Mouse (Mus musculus) intestine, embryonic 15.5 days (tissue): Measurements from ENCODE around the gene Dnmbp. TPM values are rescaled to one million over a fixed set of nuclear protein-coding genes. Genes with fewer than 3 reads are reported as not detected.

ENCODE experiments used
- ATAC-seq: fragments of 200-750 bp; cut with Nextera tagmentation; 2 replicates; pipeline ENCODE4 v1.8.0; 2017; ENCODE audit warnings: moderate TSS enrichment, moderate library complexity
- H3K27ac ChIP-seq: fragments of 300-500 bp; sonication (generic); 2 replicates; pipeline ENCODE4 v1.5.1; 2015; ENCODE audit warnings: mild to moderate bottlenecking, inconsistent platforms
- H3K27me3 ChIP-seq: fragments of 300-500 bp; sonication (generic); replicated peaks from 2 replicates; pipeline ENCODE4 v1.6.1; 2015; ENCODE audit warnings: inconsistent platforms
- H3K36me3 ChIP-seq: fragments of 300-500 bp; sonication (generic); 2 replicates; pipeline ENCODE4 v1.6.1; 2015; ENCODE audit warnings: inconsistent platforms
- H3K4me1 ChIP-seq: fragments of 300-500 bp; sonication (generic); replicated peaks from 2 replicates; pipeline ENCODE4 v1.6.1; 2015; ENCODE audit warnings: inconsistent platforms
- H3K4me2 ChIP-seq: fragments of 300-500 bp; sonication (generic); replicated peaks from 2 replicates; pipeline ENCODE4 v1.6.1; 2015; ENCODE audit warnings: mild to moderate bottlenecking, inconsistent platforms
- H3K4me3 ChIP-seq: fragments of 300-500 bp; sonication (generic); replicated peaks from 2 replicates; pipeline ENCODE4 v1.5.1; 2015; ENCODE audit warnings: inconsistent platforms
- H3K9ac ChIP-seq: fragments of 300-500 bp; sonication (generic); 2 replicates; pipeline ENCODE4 v1.6.1; 2015; ENCODE audit warnings: inconsistent platforms
- H3K9me3 ChIP-seq: fragments of 300-500 bp; sonication (generic); 2 replicates; pipeline ENCODE4 v1.6.1; 2016; ENCODE audit warnings: inconsistent platforms
- WGBS: fragments of 180-500 bp; shearing (Covaris S2); methylation state at CpG from one replicate; pipeline ENCODE4 v1.1.7; 2015; 5-methylcytosine and 5-hydroxymethylcytosine counted together
- polyA plus RNA-seq: library from polyadenylated mRNA; unstranded; fragments of >200 nt; fragmentation: Nextera tagmentation; extraction: Ambion mirVana; gene quantifications from 2 replicates; pipeline ENCODE4 v1.2.1, GENCODE M21; 2015

Gene Dnmbp
- polyA plus RNA-seq, 1 experiment from 2014 or later, result 37.0 TPM

DNA sequence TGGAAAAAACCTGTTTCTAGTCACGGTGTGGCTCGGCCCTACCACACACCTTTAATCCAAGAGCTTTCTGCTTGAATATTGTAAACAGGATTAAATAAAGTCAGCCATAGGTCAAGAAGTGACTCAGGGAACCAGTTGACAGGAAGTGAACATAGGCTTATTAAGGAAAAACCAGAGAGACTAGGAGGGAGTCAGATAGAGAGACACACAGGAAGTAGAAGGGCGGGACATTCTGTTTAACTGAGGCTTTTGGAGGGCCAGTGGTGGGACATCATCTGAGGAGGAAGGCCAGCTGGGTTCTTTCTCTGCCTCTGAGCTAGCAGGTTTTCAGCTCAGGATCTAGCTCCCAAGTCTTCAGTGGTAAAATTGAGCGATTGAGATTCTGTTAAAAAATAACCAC, 20.1 kb downstream of the Dnmbp start:
- no peaks in the 10 kb centered on the region for H3K9me3 ChIP-seq
- ATAC-seq, result no peak
- no peaks in the 10 kb centered on the region for H3K36me3 ChIP-seq
- H3K27me3 ChIP-seq, result no peaks in the 10 kb centered on the region
- H3K9ac ChIP-seq, result no peak overlapping the region
- H3K4me2 ChIP-seq, result no peak overlapping the region
- 87% methylated on average over 4 of the region's 4 CpGs for WGBS
- H3K4me1 ChIP-seq, result peaks cover 25% of the 10 kb centered on the region
- H3K27ac ChIP-seq, result no peak overlapping the region
- H3K4me3 ChIP-seq, result no peak overlapping the region

DNA sequence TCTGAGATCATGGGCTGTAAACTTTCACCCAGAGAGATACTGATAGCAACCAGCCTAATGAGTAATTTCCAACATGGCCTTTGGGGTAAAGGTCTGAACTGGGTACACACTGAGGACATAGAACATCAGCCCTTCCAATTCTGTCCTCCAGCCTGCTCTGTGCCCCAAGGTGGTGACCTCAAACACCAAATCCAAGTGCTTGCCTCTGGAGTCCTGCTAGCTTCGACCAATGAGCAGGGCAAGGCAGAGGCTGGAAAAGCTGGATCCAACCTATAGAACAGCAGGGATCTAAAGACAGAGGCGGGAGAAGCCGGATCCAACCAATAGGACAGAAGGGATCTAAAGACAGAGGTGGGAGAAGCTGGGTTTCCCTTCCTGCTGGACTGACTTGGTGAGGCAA, 21.2 kb downstream of the Dnmbp start:
- Histone ChIP-seq H3K36me3 (no peaks in the 10 kb centered on the region), H3K27ac (no peak overlapping the region), H3K9me3 (no peaks in the 10 kb centered on the region), H3K27me3 (no peaks in the 10 kb centered on the region), H3K9ac (no peak overlapping the region), H3K4me1 (peaks cover 25% of the 10 kb centered on the region), H3K4me2 (no peak overlapping the region), H3K4me3 (no peak overlapping the region)
- 80% methylated on average over 3 of the region's 3 CpGs for WGBS
- ATAC-seq, result no peak

DNA sequence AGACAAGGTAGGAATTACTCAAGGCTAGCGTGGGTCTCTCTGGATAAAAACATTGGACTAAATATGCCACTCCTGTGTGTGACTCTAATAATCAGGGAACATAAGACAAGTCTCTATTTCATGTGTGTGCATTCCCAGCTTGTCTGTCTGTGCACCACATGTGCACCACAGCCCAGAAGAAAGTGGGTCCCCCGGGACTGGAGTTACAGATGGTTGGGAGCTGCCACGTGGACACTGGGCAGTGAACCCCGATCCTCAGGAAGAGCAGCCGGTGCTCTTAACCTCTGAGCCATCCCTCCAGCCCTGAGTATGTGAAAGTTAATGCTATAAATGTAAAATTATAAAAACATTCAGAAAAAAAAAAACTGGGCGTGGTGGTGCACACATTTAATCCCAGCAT, 22.2 kb downstream of the Dnmbp start:
- H3K4me1 ChIP-seq, result peaks cover 25% of the 10 kb centered on the region
- H3K4me2 ChIP-seq, result no peak overlapping the region; the same call in 1 of the 2 replicates
- no peaks in the 10 kb centered on the region for H3K9me3 ChIP-seq
- no peaks in the 10 kb centered on the region for H3K36me3 ChIP-seq
- H3K27me3 ChIP-seq, result no peaks in the 10 kb centered on the region
- no peak overlapping the region for H3K9ac ChIP-seq
- H3K27ac ChIP-seq, result 0 out of 2 replicates have a peak overlapping the region, but pooled peaks have one; percentile 71
- 91% methylated on average over 6 of the region's 6 CpGs for WGBS
- no peak for ATAC-seq
- no peak overlapping the region for H3K4me3 ChIP-seq

DNA sequence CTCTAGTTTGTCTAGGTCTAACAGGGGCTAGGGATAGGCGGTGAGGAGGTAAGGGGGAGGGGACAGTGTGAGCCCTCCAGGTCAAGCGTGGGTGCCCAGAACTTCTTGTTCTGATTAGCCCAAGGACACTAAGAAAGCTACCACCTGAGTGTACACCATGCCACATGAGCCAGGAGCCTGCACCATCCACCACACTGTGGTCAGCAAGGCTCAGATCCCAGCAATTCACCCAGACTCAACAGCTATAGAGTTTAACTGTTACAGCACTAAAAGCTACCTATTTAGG, 22.6 kb downstream of the Dnmbp start:
- H3K4me3 ChIP-seq, result no peak overlapping the region
- no peak for ATAC-seq
- H3K4me2 ChIP-seq, result peak overlapping the region; percentile 38

DNA sequence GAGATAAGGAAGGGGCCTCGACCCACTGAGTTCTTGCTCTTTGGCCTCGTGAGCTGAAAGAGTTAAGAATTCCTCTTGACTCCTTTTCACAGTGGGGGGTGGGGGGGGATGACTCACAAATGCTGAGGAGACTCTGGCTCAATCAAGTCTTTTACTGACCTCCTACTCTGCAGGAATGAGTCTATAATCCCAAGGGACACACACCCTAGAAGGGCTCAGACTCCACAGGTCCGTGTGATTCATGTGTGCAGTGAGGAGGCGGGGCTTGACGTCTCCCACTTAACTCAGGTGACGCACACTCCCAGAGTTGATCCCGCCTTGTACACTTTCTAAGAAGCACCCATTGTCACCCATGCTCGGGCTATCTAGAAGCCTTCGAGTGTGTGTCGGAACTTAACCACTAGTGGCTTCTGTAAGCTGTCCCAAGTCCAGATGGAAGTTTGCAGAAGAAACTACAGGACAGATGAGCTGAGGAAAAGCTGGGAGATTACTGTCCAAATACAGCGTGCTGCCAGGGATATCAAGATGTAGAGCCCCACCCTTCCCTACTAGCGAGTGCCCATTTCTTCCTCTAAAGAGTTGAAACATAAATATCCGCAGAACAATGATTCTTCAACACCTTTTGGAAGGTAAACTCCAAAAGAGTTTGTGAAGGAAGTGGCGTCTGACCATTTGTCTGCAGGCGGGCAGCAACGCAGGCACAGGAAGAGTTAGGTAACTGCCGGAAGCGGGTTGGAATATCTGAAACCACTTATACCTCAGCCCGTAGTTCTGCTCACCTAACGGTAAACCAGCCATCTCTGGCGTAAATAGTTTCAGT, 23.2 kb downstream of the Dnmbp start:
- no peaks in the 10 kb centered on the region for H3K9me3 ChIP-seq
- peak; percentile 94 for ATAC-seq
- H3K4me2 ChIP-seq, result peak overlapping the region; percentile 38
- H3K27me3 ChIP-seq, result no peaks in the 10 kb centered on the region
- no peak overlapping the region for H3K9ac ChIP-seq
- WGBS, result 46% methylated on average over 21 of the region's 21 CpGs
- H3K4me3 ChIP-seq, result no peak overlapping the region; the same call in 1 of the 2 replicates
- H3K27ac ChIP-seq, result peak overlapping the region; percentile 71; the same call in 1 of the 2 replicates
- peaks cover 25% of the 10 kb centered on the region for H3K4me1 ChIP-seq
- H3K36me3 ChIP-seq, result no peaks in the 10 kb centered on the region

More for the DNA sequence above, 22.6 kb downstream of the Dnmbp start:
- no peaks in the 10 kb centered on the region for H3K27me3 ChIP-seq
- no peaks in the 10 kb centered on the region for H3K36me3 ChIP-seq
- WGBS, result 68% methylated on average over 2 of the region's 2 CpGs
- peaks cover 25% of the 10 kb centered on the region for H3K4me1 ChIP-seq
- no peak overlapping the region for H3K9ac ChIP-seq
- H3K9me3 ChIP-seq, result no peaks in the 10 kb centered on the region
- 0 out of 2 replicates have a peak overlapping the region, but pooled peaks have one; percentile 71 for H3K27ac ChIP-seq

DNA sequence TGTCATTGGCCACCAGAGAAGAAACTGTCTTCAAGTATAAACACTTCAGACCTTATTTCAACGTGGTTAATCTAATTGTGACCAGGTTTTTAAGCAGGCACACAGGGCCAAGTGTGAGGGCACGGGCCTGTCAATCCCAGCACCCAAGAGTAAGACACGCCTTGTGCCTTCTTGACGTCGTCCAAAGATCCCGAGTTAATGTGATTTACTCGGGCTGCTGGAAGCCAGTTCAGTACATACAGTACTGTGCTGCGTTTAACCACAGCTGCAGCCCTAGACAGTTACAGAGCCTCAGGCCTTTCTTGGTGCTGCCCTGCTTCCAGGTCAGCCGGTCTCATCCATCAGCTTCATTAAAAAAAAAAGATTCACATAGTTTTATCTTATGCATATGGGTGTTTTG, 24.6 kb downstream of the Dnmbp start:
- H3K36me3 ChIP-seq, result no peaks in the 10 kb centered on the region
- H3K9me3 ChIP-seq, result no peaks in the 10 kb centered on the region
- no peak overlapping the region for H3K4me2 ChIP-seq
- peaks cover 15% of the 10 kb centered on the region for H3K4me1 ChIP-seq
- WGBS, result 52% methylated on average over 9 of the region's 9 CpGs
- ATAC-seq, result no peak
- H3K27ac ChIP-seq, result no peak overlapping the region
- no peak overlapping the region for H3K9ac ChIP-seq
- H3K4me3 ChIP-seq, result no peak overlapping the region
- no peaks in the 10 kb centered on the region for H3K27me3 ChIP-seq

DNA sequence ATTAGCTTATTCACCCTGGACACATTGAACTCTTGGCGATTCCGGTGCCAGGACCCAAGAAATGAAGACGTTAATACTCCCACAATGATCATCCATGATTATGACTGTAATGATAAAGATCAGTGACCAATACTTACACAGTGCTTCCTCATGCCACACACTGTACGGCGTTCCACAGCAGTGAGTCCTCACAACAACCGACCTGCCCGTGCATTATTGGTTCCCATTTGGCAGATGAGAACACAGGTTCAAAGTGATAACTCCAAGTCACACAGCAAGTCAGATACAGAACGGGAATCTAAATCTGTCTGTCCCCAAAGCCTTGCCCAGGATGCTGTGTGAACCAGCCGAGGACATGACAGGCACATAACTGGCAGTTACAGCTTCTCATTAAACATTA, 25.0 kb downstream of the Dnmbp start:
- Histone ChIP-seq H3K4me3 (no peak overlapping the region), H3K4me2 (no peak overlapping the region), H3K27ac (no peak overlapping the region), H3K9me3 (no peaks in the 10 kb centered on the region), H3K9ac (no peak overlapping the region), H3K36me3 (no peaks in the 10 kb centered on the region), H3K4me1 (peaks cover 15% of the 10 kb centered on the region), H3K27me3 (no peaks in the 10 kb centered on the region)
- WGBS, result 85% methylated on average over 9 of the region's 9 CpGs
- no peak for ATAC-seq

DNA sequence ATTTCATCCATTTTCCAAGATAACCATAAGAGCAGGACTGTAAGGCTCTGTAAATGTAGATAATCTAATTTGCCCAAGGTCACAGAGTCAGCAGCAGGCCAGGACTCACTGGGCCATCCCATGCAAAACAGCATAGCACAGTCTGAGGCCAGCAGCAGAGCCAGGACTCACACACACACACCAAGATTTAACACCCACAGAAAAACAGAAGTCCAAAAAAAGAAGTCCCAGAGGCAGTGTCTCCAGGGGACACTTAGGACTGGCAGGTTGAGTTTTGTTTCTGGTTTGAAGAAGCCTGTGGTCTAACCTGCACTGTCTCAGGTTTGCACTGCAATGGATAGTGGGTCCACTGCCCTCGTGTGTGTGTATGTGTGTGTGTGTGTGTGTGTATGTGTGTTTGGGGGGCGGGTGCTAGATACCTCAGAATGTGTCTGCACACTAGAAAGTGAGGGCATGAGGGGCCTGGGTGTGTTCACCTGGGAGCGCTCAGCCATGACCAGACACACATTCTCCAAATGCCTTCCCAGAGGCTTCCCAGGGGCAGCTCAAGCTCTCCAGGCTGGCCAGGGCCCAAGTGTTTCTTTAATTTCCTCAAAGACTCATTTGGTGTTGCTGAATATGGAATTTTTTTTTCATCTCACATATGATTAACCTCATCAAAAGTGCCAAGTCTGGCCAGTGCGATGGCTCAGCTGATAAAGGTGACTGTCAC, 27.1 kb downstream of the Dnmbp start:
- no peak overlapping the region for H3K9ac ChIP-seq
- 71% methylated on average over 4 of the region's 4 CpGs for WGBS
- H3K4me3 ChIP-seq, result no peak overlapping the region
- H3K4me2 ChIP-seq, result no peak overlapping the region
- no peak overlapping the region for H3K27ac ChIP-seq
- 0 out of 2 replicates have a peak, but pooled peaks cover 4% of the 10 kb centered on the region for H3K36me3 ChIP-seq
- H3K4me1 ChIP-seq, result peaks cover 15% of the 10 kb centered on the region
- no peaks in the 10 kb centered on the region for H3K27me3 ChIP-seq
- no peaks in the 10 kb centered on the region for H3K9me3 ChIP-seq
- no peak for ATAC-seq

DNA sequence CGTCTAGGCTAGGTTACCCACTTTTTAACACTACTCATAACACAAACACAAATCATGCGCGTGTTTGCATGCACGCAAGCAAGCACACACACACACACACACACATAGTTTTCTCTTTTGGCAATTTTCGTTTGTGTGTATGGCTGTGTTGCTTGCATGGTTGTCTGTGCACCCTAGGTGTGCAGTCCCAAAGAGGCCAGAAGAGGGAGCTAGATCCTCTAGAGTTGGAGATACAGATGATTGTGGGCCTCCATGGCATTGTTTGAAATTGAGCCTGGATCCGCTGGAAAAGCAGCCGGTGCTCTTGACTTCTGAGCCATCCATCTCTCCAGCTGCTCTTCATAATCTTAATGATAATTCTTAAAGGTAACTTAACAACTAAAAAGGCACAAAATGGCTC, 33.5 kb downstream of the Dnmbp start:
- no peak overlapping the region for H3K4me3 ChIP-seq
- H3K27ac ChIP-seq, result no peak overlapping the region
- peaks cover 15% of the 10 kb centered on the region; the same call in 1 of the 2 replicates for H3K36me3 ChIP-seq
- H3K9me3 ChIP-seq, result no peaks in the 10 kb centered on the region
- no peak overlapping the region for H3K4me2 ChIP-seq
- 91% methylated on average over 7 of the region's 7 CpGs for WGBS
- no peak overlapping the region for H3K9ac ChIP-seq
- no peaks in the 10 kb centered on the region for H3K27me3 ChIP-seq
- peaks cover 9% of the 10 kb centered on the region; the same call in 1 of the 2 replicates for H3K4me1 ChIP-seq
- no peak for ATAC-seq

DNA sequence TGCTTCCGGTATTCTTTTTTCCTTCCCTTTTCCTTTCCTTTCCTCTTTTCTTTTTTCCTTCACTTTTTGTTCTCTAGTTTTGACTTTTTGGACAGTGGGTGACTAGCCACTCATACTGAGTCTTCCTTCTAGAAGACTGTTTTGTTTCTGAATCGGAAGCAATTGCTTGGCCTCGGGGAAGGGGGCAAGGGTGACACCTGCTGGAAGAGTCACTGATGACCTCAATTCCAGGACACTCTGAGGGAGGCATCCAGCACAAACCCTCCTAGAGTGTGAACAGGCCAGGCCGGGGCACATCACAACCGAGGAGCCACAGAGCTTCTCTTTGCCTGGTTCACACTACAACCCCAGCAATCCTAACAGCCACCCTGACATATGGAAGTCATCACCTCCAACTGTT, 34.0 kb downstream of the Dnmbp start:
- Histone ChIP-seq H3K9ac (no peak overlapping the region), H3K27ac (no peak overlapping the region), H3K9me3 (no peaks in the 10 kb centered on the region), H3K4me2 (no peak overlapping the region), H3K36me3 (peaks cover 19% of the 10 kb centered on the region; the same call in 1 of the 2 replicates), H3K4me1 (peaks cover 9% of the 10 kb centered on the region; the same call in 1 of the 2 replicates), H3K27me3 (no peaks in the 10 kb centered on the region), H3K4me3 (no peak overlapping the region)
- 42% methylated on average over 5 of the region's 5 CpGs for WGBS
- 0 out of 2 replicates have a peak, but pooled peaks have one; percentile 32 for ATAC-seq

DNA sequence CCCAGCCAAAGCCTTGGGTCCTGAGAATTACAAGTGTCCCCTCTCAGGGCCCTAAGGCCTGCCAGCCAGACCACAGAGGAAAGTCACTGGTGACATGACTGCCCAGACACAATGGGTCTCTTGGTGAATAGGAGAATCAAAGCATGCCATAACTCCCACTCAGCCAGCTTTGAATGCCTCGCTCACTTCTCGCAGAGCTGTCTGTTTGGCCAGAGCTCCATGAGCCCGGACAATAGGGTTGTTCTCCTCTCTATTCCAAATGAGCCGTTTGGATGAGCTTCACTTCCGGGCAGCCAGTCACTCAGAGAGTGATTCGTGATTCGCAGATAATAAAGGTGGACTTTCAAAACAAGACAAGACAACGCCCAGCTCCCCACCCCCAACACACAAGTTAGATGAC, 34.9 kb downstream of the Dnmbp start:
- H3K27ac ChIP-seq, result no peak overlapping the region
- H3K9me3 ChIP-seq, result no peaks in the 10 kb centered on the region
- no peak overlapping the region for H3K4me2 ChIP-seq
- no peak overlapping the region for H3K9ac ChIP-seq
- H3K36me3 ChIP-seq, result peaks cover 20% of the 10 kb centered on the region; the same call in 1 of the 2 replicates
- ATAC-seq, result no peak
- WGBS, result 70% methylated on average over 8 of the region's 8 CpGs
- H3K4me3 ChIP-seq, result no peak overlapping the region
- H3K27me3 ChIP-seq, result no peaks in the 10 kb centered on the region
- peaks cover 9% of the 10 kb centered on the region; the same call in 1 of the 2 replicates for H3K4me1 ChIP-seq

DNA sequence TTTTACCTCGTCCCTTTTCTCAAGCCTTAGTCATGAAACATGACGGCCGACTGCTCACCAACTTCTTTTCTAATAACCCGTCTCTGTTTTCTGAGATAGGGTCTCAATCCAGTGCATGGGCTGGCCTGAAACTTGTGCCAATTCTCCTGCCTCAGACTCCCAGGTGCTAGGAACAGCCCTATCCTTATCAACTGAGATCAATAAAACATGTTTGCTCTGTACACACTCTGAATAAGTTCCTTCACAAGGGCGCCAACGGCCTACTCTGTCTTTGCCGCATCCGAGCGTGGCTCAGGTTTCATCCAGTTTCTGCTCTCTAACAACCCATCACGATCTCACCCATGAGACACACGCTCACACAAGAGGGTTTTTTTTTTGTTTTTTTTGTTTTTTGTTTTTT, 35.7 kb downstream of the Dnmbp start:
- H3K4me1 ChIP-seq, result peaks cover 9% of the 10 kb centered on the region; the same call in 1 of the 2 replicates
- H3K4me3 ChIP-seq, result no peak overlapping the region
- H3K9me3 ChIP-seq, result no peaks in the 10 kb centered on the region
- peak; percentile 62; the same call in 1 of the 2 replicates for ATAC-seq
- no peak overlapping the region for H3K27ac ChIP-seq
- no peak overlapping the region for H3K9ac ChIP-seq
- WGBS, result 64% methylated on average over 11 of the region's 11 CpGs
- H3K36me3 ChIP-seq, result peaks cover 20% of the 10 kb centered on the region; the same call in 1 of the 2 replicates
- H3K27me3 ChIP-seq, result no peaks in the 10 kb centered on the region
- no peak overlapping the region for H3K4me2 ChIP-seq
